Mouse (Mus musculus) megakaryocyte, adult 5-6 weeks (primary cell): ENCODE measurements around the gene Sfn. TPM values are rescaled to one million over a fixed set of nuclear protein-coding genes. Genes with fewer than 3 reads are reported as not detected.

ENCODE experiments used
- ATAC-seq: 2 replicates; pipeline ENCODE4 v1.8.0; 2016; ENCODE audit warnings: mild to moderate bottlenecking, inconsistent platforms; ENCODE audit not compliant: poor library complexity, severe bottlenecking
- total RNA-seq, 2 experiments: library from RNA; stranded (forward) in 1 of 2; stranded (reverse) in 1 of 2; fragments of 153-499, 151-499 nt in 1 of 2; fragments of 221-1000, 200-1000 nt in 1 of 2; gene quantifications; 2 replicates each; pipeline versions ENCODE4 v1.2.3 to v1.2.4; 2015 to 2017

Gene Sfn
- total RNA-seq, 2 experiments from 2014 or later, result 2.5 to 4.0 TPM

DNA sequence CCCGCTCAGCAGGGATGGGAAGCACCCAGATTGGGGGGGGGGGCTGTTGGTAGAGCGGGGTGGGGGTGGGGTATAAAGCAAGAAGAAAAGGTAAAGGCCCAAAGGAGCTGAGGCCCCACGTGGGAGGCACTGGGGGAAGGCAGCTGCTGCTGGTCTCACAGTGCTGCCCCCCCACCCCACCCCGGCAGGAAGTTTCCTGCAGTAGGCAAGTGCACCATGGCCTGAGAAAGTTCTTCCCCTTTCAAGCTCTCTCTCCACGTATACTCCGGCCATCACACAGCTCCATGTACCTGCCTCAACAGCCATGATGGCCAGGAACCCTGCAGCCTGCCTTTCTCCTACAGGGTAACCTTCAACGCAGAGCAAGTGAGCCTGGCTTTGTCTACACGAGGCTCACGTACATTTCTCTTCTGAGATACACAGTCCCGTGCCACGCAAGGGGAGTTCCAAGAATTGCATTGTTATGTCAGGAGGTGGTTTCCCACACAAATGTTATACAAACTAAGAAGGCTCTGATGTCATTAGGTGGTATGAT, 20.3 kb upstream of the Sfn start:
- no peak for ATAC-seq

DNA sequence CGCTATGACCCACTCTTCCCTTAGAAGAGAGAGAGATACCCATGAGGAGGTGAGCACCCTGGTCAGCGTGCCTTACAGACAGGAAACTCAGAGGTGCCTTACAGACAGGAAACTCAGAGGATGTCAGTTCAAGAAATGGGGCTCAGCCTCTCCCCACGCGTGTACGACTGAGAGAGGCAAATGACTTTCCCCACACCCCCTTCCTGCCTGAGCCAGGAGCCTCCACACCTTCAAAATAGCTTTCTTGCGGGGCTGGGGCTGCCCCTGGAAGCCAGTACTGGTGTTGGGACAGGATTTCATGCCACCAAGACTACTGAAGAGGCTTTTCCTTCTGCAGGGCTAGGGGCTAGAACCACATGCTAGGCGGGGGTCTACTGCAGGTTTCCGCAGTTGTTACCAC, 18.7 kb upstream of the Sfn start:
- ATAC-seq, result 0 out of 2 replicates have a peak, but pooled peaks have one; percentile 16

- peak; percentile 60 for ATAC-seq
Observed at GRCm38 (mm10) chr4:133619473-133620136, 17.6 kb upstream of the Sfn start.

- no peak for ATAC-seq
Observed at GRCm38 (mm10) chr4:133617936-133618335, 16.0 kb upstream of the Sfn start.

GRCm38 (mm10) chr4:133615416-133615815, 13.4 kb upstream of the Sfn start:
- no peak for ATAC-seq

DNA sequence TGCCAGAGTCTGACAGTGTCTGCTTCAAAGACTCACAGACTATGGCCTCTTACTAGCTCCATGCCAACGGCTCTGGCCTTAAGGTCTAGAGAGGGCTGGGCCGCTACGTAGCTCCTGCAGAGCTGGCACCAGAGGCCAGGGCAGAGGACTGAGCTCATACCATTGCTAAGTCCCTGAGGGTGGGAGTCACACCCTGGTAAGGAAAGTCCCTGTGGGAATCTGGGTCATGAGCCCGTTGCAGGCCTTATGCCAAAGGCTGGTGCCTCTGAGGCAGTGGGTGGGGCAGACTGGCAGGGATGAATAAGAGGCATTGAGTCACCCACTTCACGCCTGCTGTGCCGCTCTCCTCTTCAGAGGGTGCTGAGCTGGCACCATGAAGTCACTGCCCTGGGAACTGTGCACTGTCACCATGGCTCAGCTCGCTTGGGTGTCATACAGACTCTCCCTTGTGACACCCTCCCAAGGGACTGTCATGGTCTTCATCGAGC, 12.3 kb upstream of the Sfn start:
- no peak for ATAC-seq

- ATAC-seq, result no peak
Observed at GRCm38 (mm10) chr4:133613867-133614266, 11.9 kb upstream of the Sfn start.

DNA sequence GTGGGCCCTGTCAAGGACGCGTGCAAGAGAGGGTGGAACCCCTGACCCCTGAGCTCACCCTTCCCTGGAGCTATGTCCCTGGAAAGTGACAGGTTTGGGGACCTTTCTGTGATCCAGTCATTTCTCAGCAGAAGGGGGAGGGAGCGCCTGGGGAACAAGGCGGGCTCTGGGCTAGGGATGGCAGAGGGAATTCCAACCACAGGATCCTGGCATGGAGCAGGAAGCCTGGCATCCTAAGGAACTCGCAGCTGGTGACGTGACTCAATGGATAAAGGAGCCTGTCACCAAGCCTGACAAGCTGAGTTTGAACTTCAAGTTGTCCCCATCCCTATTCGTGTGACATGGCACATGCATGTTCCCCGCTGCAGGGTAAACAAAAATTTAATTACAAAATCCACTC, 11.1 kb upstream of the Sfn start:
- no peak for ATAC-seq

- no peak for ATAC-seq
Observed at GRCm38 (mm10) chr4:133612416-133612815, 10.4 kb upstream of the Sfn start.

DNA sequence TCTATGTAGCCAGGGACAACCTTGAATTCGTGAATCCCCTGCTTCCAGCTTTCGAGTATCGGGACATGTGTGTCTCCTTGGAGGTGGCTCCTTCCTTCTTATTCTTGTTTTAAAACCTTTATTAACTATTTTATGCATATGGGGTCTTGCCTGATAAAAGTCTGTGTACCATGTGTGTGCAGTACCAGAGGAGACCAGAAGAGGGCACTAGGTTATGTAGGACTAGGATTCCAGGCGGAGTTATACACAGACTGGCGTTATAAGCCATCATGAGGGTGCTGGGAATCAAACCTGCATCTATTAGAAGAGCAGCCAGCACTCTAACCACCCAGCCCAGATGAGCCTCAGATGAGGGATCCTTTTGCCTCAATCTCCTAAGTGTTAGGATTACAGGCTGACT, 9.8 kb upstream of the Sfn start:
- no peak for ATAC-seq

GRCm38 (mm10) chr4:133609719-133610118, 7.8 kb upstream of the Sfn start:
- ATAC-seq, result peak; percentile 90

DNA sequence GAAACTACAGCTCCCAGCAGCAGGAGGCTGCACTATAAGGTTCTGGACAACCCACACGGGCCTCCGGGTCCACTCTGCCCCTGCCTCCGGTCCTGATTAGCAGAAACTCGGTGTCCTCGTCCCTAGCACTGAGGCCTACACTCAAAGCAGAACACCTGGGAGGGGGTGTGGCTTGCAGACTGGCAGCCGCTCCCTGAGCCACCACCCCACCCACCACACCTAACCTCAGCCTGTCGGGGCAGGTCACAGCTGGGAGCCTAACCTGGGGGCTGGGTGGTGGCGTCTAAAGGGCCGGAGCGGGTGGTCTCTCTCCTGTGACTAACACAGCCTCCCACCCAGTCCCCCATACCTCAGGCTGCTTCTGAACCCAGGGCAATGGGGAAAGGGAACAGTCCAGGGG, 5.3 kb upstream of the Sfn start:
- no peak for ATAC-seq

DNA sequence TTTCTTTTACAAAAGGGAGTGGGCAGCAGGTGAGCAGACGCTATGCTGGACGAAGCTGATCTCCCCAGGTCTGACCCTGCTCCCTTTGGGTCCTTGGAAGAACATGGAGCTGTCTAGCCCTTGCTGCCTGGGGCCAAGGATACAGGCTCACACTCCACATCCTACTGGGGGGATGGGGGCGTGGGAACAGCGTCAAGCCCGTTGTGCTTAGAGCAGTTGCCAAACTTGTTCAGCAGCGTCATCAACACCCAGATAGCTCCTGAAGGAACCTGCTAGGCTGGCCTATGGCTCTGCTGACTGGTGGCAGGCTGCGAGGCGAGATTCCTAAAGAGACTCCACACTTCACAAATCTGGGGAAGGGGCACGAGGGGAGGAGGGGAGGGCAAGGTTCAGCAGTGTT, 3.4 kb upstream of the Sfn start:
- ATAC-seq, result no peak

GRCm38 (mm10) chr4:133604856-133605255, 2.9 kb upstream of the Sfn start:
- no peak for ATAC-seq

DNA sequence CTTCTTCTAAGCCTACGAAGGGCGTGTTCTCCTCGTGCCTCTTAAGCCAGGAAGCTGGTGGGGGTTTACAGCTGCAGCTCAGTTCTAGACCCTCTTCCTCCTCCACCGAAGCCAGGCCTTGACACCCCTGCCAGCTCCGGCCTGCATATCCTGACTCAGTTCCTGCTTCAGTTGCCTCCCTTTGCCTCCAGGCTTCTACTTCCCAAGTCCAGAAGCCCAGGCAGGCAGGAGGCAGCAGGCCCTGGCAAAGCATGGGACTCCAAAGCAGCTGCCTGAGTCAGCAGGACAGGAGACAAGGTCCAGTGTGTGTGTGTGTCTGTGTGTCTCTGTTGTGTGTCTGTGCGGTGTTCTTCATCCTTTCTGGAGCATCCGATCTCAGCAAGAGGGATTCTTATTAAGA, 2.2 kb upstream of the Sfn start:
- ATAC-seq, result no peak

DNA sequence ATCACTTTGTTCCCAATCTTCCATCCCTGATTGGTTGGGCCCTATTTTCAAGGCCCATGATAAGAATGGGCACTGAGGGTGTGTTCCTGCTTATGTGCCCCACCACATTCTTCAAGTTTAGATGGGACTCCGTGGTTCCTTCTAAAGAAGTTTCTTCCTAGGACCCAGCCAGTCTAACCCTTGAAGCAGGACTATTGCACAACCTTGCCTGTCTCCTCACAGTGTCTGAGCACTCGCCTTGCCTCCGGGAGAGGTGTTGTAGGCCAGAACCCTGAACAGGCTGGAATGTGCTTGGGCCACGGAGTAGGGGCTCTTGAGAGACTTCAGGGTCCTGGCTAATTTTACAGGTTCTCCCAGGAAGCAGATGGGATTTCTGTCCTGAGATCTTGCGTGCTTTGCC, 1.1 kb upstream of the Sfn start:
- ATAC-seq, result no peak

GRCm38 (mm10) chr4:133600306-133600705, 1.7 kb downstream of the Sfn start:
- ATAC-seq, result no peak

- peak; percentile 95 for ATAC-seq
Observed at GRCm38 (mm10) chr4:133599571-133600073, 2.3 kb downstream of the Sfn start.

DNA sequence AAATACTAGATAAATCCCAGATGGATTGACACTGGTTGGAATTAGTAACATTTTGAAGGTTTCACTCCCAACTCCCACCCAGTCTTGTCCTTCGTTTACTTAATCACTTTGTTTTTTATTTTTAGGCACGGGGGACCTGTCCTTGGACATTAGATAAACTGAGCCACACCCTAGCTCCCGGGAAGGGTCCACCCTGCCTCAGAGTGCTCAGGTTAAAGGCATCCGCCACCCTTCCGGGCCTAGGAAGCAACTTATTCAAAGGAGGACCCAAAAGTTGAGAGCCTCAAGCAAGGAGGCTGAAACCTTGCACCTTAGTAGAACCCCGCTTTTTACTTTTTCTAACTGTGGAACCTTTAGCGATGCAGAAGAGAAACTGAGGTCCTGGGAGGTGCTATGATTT, 2.9 kb downstream of the Sfn start:
- no peak for ATAC-seq

DNA sequence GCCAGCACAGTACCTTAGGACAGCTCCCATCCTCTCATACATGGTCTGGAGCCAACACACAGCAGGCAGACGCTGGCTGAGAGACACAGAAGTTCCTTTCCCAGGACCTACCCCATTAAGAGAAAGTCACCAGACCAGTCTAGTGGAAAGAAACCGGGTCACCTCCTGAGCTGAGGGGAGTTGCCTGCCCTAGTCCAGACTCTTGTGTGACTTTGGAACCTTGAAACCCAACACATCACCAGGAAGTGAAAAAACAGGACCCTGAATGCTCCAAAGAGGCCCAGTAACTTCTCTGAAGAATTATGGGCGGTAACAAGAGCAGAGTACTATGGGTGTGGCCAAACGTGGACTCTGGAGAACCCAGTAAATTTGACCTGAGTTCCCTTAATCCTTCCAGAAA, 3.4 kb downstream of the Sfn start:
- ATAC-seq, result no peak

- ATAC-seq, result no peak
Observed at GRCm38 (mm10) chr4:133596084-133596483, 5.9 kb downstream of the Sfn start.

- ATAC-seq, result no peak
Observed at GRCm38 (mm10) chr4:133595538-133595937, 6.4 kb downstream of the Sfn start.

DNA sequence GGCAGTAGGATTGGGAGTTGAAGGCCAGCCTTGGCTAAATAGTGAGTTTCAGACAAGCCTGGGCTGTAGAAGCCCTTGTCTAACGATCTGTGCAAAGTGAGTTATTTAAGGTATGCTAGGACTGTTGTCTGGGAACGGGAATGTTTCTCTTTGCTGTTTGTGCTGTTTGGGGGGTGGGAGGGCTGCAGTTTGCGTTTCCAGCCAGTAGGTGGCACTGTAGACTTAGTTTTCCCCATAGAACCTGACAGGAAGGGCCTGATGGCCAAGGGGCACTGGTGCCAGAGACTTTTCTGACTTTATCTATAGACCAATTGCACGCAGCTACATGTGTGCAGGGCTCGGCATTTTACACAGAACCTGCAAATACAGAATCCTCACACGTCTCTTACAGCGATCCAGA, 9.4 kb downstream of the Sfn start:
- ATAC-seq, result peak; percentile 87
